Mouse (Mus musculus): ENCODE measurements at regions not wholly inside any gene's neighbourhood (a gene's known extent, or its start where the extent isn't known, plus 50 kb on each side); places are given as distances from the start of the nearest gene placed in this dataset.

DNA sequence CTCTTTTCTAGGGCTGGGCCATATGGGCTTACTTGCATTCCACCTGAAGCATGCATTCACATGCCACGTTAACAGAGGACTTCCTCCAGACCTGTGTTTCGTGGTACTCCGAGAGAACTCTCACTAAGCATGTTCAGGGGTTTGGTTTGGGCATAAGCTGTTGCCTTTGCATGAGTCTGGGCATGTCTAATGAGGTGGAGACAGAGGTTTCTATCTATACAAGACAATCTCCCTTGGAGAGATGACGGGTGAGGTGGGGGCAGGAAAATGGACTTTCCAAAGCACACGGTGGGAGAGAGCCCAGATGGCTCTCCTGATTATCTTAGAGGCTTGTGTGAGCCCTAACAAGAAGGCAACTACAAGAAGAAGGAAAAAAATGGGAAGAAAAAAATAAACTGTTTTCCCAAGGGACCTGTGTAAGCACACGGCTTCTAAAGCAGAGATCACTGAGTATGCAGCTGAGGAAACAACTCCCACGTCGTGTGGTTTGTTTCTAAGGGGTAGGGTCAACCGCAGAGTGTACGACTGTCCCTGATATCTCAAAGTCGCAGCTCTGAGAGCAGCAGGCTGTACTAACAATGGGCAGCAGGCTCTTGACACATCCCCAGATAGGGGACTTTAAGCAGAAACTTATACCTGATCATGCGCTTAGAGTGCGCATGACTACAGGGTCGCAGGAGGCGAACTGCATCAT lies 50.7 kb upstream of the Intu start:
- TF ChIP-seq CTCF (IDR thresholded peaks at IDR 0.05; ENCODE audit: control insufficient read depth, insufficient read depth, insufficient replicate concordance, low read depth, low read length) (no peak), POLR2A (IDR thresholded peaks at IDR 0.05; ENCODE audit: control insufficient read depth, low read depth, low read length) (no peak)

Data from testis, adult 2 months (tissue).